Mouse (Mus musculus): ENCODE data around the gene Aldh3a2. TPM values are rescaled to one million over a fixed set of nuclear protein-coding genes. Genes with fewer than 3 reads are reported as not detected.

Gene Aldh3a2
- polyA plus RNA-seq, 2 experiments: 22.9 to 30.2 TPM

GRCm38 (mm10) chr11:61275106-61275505 lies 7.8 kb upstream of the Aldh3a2 start:
- no peaks in the 10 kb centered on the region for H3K36me3 ChIP-seq (replicated peaks; ENCODE audit: control insufficient read depth, insufficient read depth, low read depth)
- 24% methylated on average over 8 of the region's 8 CpGs for WGBS (ENCODE audit: insufficient replicate concordance)
- H3K27ac ChIP-seq: no peak overlapping the region
- H3K4me3 ChIP-seq (ENCODE audit: insufficient read depth in 1 of 2, low read depth in 2 of 2, low read length in 2 of 2): no peak overlapping the region
- no peak overlapping the region; the same call in 1 of the 2 replicates for H3K9ac ChIP-seq (replicated peaks)
- H3K9me3 ChIP-seq (ENCODE audit: control insufficient read depth, low read length): no peaks in the 10 kb centered on the region
- peak in 1 of 3 experiments; percentile 14 for DNase-seq (ENCODE audit: low read depth in 3 of 3, low spot score in 3 of 3)
- TF ChIP-seq CTCF (IDR thresholded peaks at IDR 0.05; ENCODE audit: low read depth): no peak
- peak; percentile 71 for TF ChIP-seq EP300 (IDR thresholded peaks at IDR 0.05; ENCODE audit: low read depth)
- peaks cover 3 to 12% of the 10 kb centered on the region in 2 experiments; a peak in 3 of 4 replicates for H3K4me1 ChIP-seq (replicated peaks; ENCODE audit: control insufficient read depth in 2 of 2, insufficient read depth in 2 of 2, low read length in 1 of 2)
- H3K4me2 ChIP-seq (ENCODE audit: low read depth): peak overlapping the region; percentile 6; the same call in 1 of the 2 replicates
- no peaks in the 10 kb centered on the region for H3K27me3 ChIP-seq (ENCODE audit: control insufficient read depth, insufficient read depth, low read length)
- ATAC-seq (ENCODE audit: insufficient read depth): peak; percentile 66; the same call in 1 of the 2 replicates

- Histone ChIP-seq H3K36me3 (replicated peaks; ENCODE audit: control insufficient read depth, insufficient read depth, low read depth) (no peaks in the 10 kb centered on the region), H3K9me3 (ENCODE audit: control insufficient read depth, low read length) (no peaks in the 10 kb centered on the region), H3K27ac (no peak overlapping the region), H3K4me3 (ENCODE audit: insufficient read depth in 1 of 2, low read depth in 2 of 2, low read length in 2 of 2) (no peak overlapping the region), H3K4me1 (replicated peaks; ENCODE audit: control insufficient read depth in 2 of 2, insufficient read depth in 2 of 2, low read length in 1 of 2) (peaks cover 3 to 12% of the 10 kb centered on the region in 2 experiments; a peak in 3 of 4 replicates), H3K9ac (replicated peaks) (no peak overlapping the region), H3K4me2 (ENCODE audit: low read depth) (no peak overlapping the region), H3K27me3 (ENCODE audit: control insufficient read depth, insufficient read depth, low read length) (no peaks in the 10 kb centered on the region)
- DNase-seq (ENCODE audit: low read depth in 3 of 3, low spot score in 3 of 3): no peak
- TF ChIP-seq CTCF (IDR thresholded peaks at IDR 0.05; ENCODE audit: low read depth) (no peak), EP300 (IDR thresholded peaks at IDR 0.05; ENCODE audit: low read depth) (no peak)
- ATAC-seq (ENCODE audit: insufficient read depth): no peak
- WGBS (ENCODE audit: insufficient replicate concordance): 64% methylated on average over 1 of the region's 1 CpGs
Measured at GRCm38 (mm10) chr11:61274421-61274820, 7.2 kb upstream of the Aldh3a2 start.

- no peak overlapping the region for H3K27ac ChIP-seq
- no peak for TF ChIP-seq EP300 (IDR thresholded peaks at IDR 0.05; ENCODE audit: low read depth)
- no peak for TF ChIP-seq CTCF (IDR thresholded peaks at IDR 0.05; ENCODE audit: low read depth)
- 82% methylated on average over 2 of the region's 2 CpGs for WGBS (ENCODE audit: insufficient replicate concordance)
Measured at GRCm38 (mm10) chr11:61273928-61274327, 6.7 kb upstream of the Aldh3a2 start.

GRCm38 (mm10) chr11:61271612-61272011 lies 4.3 kb upstream of the Aldh3a2 start:
- DNase-seq (ENCODE audit: low read depth in 3 of 3, low spot score in 3 of 3) (no peak), ATAC-seq (ENCODE audit: insufficient read depth) (no peak)
- H3K9ac ChIP-seq (replicated peaks): no peak overlapping the region

More at GRCm38 (mm10) chr11:61273928-61274327, 6.7 kb upstream of the Aldh3a2 start:
- Histone ChIP-seq H3K9me3 (ENCODE audit: control insufficient read depth, low read length) (no peaks in the 10 kb centered on the region), H3K27me3 (ENCODE audit: control insufficient read depth, insufficient read depth, low read length) (no peaks in the 10 kb centered on the region), H3K4me2 (ENCODE audit: low read depth) (no peak overlapping the region), H3K4me1 (replicated peaks; ENCODE audit: control insufficient read depth in 2 of 2, insufficient read depth in 2 of 2, low read length in 1 of 2) (peaks cover 3 to 12% of the 10 kb centered on the region in 2 experiments; a peak in 3 of 4 replicates), H3K9ac (replicated peaks) (no peak overlapping the region), H3K4me3 (ENCODE audit: insufficient read depth in 1 of 2, low read depth in 2 of 2, low read length in 2 of 2) (no peak overlapping the region), H3K36me3 (replicated peaks; ENCODE audit: control insufficient read depth, insufficient read depth, low read depth) (no peaks in the 10 kb centered on the region)
- ATAC-seq (ENCODE audit: insufficient read depth): no peak
- DNase-seq (ENCODE audit: low read depth in 3 of 3, low spot score in 3 of 3): no peak

GRCm38 (mm10) chr11:61270406-61270805 lies 3.1 kb upstream of the Aldh3a2 start:
- no peaks in the 10 kb centered on the region for H3K9me3 ChIP-seq (ENCODE audit: control insufficient read depth, low read length)
- H3K4me2 ChIP-seq (ENCODE audit: low read depth): no peak overlapping the region
- DNase-seq (ENCODE audit: low read depth in 3 of 3, low spot score in 3 of 3): no peak
- 70% methylated on average over 5 of the region's 5 CpGs for WGBS (ENCODE audit: insufficient replicate concordance)
- TF ChIP-seq CTCF (IDR thresholded peaks at IDR 0.05; ENCODE audit: low read depth) (no peak), EP300 (IDR thresholded peaks at IDR 0.05; ENCODE audit: low read depth) (no peak)
- peaks cover 6 to 23% of the 10 kb centered on the region in 2 experiments; a peak in 3 of 4 replicates for H3K4me1 ChIP-seq (replicated peaks; ENCODE audit: control insufficient read depth in 2 of 2, insufficient read depth in 2 of 2, low read length in 1 of 2)
- no peak for ATAC-seq (ENCODE audit: insufficient read depth)
- no peak overlapping the region for H3K9ac ChIP-seq (replicated peaks)
- no peak overlapping the region for H3K4me3 ChIP-seq (ENCODE audit: insufficient read depth in 1 of 2, low read depth in 2 of 2, low read length in 2 of 2)
- no peaks in the 10 kb centered on the region for H3K27me3 ChIP-seq (ENCODE audit: control insufficient read depth, insufficient read depth, low read length)
- H3K27ac ChIP-seq: no peak overlapping the region
- H3K36me3 ChIP-seq (replicated peaks; ENCODE audit: control insufficient read depth, insufficient read depth, low read depth): no peaks in the 10 kb centered on the region

More at GRCm38 (mm10) chr11:61271612-61272011, 4.3 kb upstream of the Aldh3a2 start:
- H3K27ac ChIP-seq: no peak overlapping the region
- H3K4me1 ChIP-seq (replicated peaks; ENCODE audit: control insufficient read depth in 2 of 2, insufficient read depth in 2 of 2, low read length in 1 of 2): peaks cover 6 to 24% of the 10 kb centered on the region in 2 experiments; a peak in 3 of 4 replicates
- H3K9me3 ChIP-seq (ENCODE audit: control insufficient read depth, low read length): no peaks in the 10 kb centered on the region
- H3K4me2 ChIP-seq (ENCODE audit: low read depth): no peak overlapping the region
- no peaks in the 10 kb centered on the region for H3K36me3 ChIP-seq (replicated peaks; ENCODE audit: control insufficient read depth, insufficient read depth, low read depth)
- H3K4me3 ChIP-seq (ENCODE audit: insufficient read depth in 1 of 2, low read depth in 2 of 2, low read length in 2 of 2): no peak overlapping the region
- H3K27me3 ChIP-seq (ENCODE audit: control insufficient read depth, insufficient read depth, low read length): no peaks in the 10 kb centered on the region
- TF ChIP-seq EP300 (IDR thresholded peaks at IDR 0.05; ENCODE audit: low read depth) (no peak), CTCF (IDR thresholded peaks at IDR 0.05; ENCODE audit: low read depth) (no peak)

Measured in liver, embryonic 14.5 days (tissue).